Mouse (Mus musculus): Measurements from ENCODE around the gene Sgip1. TPM values are rescaled to one million over a fixed set of nuclear protein-coding genes. Genes with fewer than 3 reads are reported as not detected.

Sgip1 gene
- total RNA-seq, 2 experiments from 2014 or later, result 9.2 to 14.2 TPM

- no peak for DNase-seq
These were observed 33.5 kb downstream of the Sgip1 start for GRCm38 (mm10) chr4:102774549-102774948.

DNA sequence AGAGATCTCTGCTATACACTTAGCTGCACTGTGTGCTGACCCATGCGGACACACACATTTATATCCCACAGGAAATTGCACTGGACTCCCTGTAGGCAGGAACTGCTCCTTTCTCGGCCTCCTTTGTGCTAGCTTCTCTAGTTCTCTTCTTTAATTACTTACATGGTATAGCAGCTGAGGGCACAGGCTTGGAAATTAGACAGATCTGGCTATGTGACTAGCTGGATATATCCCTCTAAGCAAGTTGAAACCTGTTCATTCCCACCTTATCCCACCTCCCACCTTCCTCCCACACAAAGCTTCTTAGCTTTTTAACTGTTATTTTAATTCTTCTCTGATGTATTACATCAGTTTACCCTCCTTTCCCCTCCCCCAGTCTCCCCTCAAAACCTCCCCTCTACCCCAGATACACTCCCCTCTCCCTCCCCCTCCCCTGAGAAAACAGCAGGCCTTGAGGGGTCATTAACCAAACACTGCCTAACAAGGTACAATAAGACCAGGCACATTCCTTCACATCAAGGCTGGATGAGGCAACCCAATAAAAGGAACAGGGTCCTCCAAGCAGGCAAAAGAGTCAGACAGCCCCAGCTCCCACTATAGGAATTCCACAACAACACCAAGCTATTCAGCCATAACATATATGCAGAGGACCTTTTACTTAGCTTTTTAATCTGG, 34.6 kb downstream of the Sgip1 start:
- no peak for DNase-seq

DNA sequence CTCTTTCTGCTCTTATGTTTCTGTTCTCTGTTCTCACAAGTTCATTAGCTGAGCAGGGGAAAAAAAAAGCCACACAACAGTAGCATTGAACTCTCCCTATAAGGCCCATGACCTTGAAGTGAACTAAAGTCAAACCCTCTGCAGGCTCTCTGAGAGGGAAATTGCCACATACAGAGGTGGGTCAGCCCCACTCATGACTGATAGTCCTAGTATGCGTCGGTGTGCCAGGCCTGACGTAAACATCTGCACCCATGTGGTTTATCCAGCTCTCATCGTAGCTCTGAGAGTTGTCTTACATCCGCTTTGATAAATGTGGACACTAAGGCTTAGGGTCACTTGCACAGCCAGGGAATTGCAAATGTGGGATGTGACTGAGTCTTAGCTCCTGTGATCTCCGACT, 38.8 kb downstream of the Sgip1 start:
- DNase-seq, result no peak

- DNase-seq, result peak; percentile 47
These were observed 42.1 kb downstream of the Sgip1 start for GRCm38 (mm10) chr4:102783063-102783748.

DNA sequence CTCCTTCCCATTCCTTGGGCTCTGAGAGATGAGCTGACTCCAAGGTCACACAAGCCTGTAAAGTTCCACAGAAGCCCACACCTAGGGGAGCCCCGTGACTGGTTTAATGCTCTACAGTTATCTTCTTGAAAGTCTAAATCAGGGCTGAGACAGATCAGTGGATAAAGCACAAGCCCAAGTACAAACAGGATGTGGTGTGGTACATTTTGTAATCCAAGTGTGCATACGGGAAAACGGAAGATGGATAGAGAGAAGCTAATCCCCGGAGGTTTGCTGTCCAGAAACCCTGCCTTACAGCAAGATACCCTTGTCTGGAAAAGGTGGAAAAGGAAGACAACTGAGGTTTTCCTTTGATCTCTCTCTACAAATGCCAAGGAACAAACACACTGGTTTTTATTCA, 44.1 kb downstream of the Sgip1 start:
- no peak for DNase-seq

DNA sequence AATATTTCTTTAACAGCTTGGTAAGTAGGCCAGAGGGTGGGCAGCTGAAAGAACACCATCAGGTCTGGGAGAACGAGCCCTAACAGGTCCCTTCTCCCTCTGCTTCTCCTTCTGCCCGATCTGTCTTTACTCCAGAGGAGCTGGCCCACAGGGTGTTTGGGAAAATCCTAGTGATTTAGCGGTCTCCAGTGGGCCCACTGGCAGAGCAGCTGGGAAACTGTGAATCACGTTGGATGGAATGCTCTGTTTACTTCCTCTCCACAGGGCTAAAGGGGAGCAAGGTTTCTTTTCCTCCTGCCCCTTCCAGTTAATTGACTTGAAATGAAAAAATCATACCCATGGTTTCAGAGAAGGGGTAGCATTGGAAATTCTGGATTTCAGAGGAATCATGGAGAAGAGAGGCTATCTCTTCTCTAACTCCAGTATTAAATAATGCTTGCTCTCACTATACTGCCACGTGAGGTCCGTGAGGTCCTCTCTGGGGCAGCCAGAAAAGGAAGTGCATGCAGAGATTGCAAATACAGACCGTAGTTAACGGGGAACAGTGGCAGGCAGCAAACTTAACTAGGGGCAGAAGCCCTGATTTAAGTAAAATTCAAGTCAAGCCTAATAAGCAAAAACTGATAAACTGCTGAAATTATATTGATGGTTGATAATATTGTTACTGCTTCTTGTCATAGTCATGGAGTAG, 51.1 kb downstream of the Sgip1 start:
- DNase-seq, result no peak

- DNase-seq, result no peak
These were observed 60.4 kb downstream of the Sgip1 start for GRCm38 (mm10) chr4:102801471-102801870.

DNA sequence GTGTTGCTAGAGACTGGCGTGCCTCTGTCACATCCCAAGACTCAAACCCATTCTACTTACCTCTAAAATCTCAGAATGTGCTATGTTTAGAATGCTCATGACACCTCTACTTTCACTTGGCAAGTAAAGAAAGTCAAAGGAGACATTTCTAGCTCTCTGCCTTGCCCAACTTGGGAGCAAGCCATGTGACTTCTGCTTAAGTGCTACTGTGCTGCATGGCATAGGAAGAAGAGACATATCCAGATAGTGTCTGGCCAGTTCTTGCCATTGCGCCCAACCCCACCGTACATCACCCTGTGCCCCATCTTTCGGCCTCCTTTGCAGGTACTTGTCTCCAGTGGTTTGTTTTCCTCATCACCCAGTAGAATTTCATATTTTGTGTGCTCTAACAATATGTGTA, 60.8 kb downstream of the Sgip1 start:
- DNase-seq, result no peak

DNA sequence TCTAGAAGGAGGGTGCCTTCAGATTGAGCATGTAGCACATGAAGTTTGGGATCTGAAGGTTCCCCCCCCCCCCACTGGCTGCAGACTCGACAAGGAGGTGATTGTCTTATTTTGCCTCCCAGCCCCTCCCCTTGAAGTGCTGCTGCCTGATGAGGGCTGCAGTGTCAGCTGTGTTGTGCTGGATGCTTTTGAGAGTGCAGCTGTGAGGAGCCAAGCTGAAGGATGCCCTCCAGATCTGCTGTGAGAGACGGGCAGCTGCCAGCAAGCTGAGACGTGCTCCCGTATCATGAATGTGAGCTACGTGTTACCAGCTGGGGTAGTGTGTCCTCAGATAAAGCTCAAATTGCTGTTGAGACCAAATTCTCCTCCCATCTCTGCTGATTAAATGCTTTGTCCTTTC, 63.5 kb downstream of the Sgip1 start:
- DNase-seq, result no peak

DNA sequence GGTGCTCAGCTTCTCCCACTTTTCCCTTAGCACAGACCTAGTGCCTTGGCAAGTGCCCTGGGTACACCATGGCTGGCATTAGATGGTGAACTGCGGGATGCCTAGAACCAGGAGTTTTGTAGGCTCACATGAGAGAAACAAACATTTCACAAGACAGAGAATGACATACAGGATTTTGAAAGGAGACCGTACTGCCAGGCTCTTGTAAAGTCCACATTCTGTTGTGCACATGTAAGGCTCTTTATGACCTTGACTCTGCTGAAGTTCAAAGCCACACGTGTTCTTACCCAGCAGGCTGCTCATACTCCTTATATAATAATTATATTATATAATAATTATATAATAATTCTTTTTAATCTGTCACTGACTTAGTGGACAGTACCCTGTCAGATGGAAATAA, 65.9 kb downstream of the Sgip1 start:
- no peak for DNase-seq

GRCm38 (mm10) chr4:102808258-102808657, 67.2 kb downstream of the Sgip1 start:
- no peak for DNase-seq

DNA sequence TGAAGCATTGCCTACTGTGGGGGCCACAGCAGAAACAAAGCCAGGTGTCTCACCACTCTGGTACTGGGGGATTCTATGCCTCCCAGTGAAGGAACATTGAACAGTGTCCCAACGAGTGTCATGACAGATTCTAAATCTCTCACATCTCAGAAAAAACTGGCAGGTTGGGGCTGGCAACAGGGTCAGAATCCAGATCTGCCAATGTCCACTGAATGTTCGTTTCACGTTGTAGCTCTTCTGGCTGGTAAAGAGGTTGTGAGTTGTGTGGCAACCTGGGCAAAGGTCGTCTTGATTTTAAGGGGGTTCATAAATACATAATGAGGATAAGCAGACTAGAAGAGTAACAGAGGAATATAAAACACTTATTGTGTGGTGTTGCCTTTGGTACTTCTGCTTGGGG, 68.2 kb downstream of the Sgip1 start:
- DNase-seq, result no peak

DNA sequence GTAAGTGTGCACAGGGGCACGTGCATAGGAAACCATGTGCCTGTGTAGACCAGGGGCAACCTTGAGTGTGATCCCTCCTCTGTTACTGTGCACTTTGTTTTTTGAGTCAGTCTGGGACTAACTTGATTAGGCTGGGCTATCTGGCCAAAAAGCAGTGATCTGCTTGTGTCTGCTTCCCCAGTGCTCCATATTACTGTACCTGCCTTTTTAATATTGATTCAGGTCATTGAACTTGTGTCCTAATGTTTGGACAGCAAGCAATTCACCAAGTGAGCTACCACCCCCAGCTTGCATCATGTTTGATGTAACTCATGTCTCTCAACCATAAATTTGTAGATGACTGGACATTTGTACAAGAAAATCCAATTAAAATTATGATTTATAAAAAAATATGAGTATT, 69.2 kb downstream of the Sgip1 start:
- no peak for DNase-seq

- DNase-seq, result no peak
These were observed 70.1 kb downstream of the Sgip1 start for GRCm38 (mm10) chr4:102811007-102811805.

DNA sequence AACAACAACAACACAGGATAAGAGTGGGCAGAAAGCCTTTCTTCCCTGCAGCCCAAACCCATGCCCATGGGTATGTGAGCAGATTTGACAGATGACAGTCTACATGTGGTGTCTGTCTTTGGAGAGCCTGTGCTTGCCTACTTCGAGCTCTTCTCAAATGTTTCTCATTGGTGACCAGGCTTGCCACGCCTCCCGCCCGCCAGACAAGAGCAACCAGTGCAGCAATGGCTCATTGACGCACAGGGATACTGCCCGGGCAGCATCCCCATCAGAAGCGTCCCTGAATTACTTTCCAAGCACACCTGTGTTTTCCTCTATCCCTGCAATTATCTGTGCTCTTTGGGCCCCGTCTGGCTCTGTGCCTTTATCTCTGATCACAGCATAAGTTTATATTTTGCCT, 72.2 kb downstream of the Sgip1 start:
- no peak for DNase-seq

GRCm38 (mm10) chr4:102821786-102822185, 80.7 kb downstream of the Sgip1 start:
- DNase-seq, result no peak

GRCm38 (mm10) chr4:102824494-102824893, 83.4 kb downstream of the Sgip1 start:
- no peak for DNase-seq

DNA sequence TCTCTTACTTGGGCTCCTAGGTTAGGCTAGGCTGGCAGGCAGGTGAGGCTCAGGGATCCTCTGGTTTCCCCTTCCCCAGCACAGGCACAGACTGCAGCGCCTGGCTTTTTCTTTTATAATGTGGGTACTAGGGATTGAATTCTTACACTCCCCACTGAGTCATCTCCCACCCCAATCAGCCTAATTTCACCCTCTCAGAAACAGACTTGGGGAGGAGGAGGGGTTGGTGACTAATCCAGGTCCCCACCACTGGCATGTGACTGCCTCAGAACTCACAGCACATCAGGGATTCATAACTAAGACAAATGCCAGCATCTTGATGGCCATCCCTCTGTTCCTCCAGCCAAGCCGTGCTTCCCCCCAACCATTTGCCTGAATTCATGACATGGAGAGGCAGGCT, 85.1 kb downstream of the Sgip1 start:
- no peak for DNase-seq

- DNase-seq, result no peak
These were observed 87.4 kb downstream of the Sgip1 start for GRCm38 (mm10) chr4:102828518-102828917.

DNA sequence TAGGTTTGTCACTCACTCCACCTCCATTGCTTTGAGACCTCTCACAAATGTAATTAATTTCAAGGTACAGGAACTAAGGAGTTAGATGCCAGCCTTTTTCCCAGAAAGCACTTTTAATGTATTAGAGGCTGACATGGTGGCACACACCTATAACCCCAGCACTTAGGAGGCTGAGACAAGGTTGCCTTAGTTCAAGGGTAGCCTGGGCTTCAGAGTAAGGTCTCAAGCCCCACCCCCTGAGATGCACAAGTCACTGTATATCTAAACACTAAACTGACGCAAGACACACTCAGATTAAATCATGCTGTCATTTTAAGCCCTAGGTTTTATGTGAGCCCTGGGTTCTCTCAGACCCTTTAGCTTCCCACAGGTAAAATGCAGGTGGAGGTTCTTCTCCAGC, 92.1 kb downstream of the Sgip1 start:
- no peak for DNase-seq

DNA sequence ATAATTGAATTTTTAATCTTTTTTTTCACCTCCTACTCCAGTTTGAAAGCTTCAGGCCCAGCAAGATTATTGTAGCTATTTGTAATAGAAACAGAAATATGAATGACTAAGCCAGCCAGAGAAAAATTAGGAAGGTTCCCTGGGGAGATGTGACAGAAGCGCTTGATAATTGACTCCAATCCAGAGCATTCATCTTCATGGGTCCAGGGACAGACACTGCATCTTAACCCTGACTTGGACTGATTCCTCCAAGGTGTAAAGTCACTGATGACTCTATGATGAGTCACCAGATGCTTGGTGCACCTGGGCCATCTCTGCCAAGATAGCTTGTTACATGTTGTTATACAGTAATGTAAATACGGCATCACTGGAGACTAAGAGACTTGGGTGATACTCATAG, 92.6 kb downstream of the Sgip1 start:
- no peak for DNase-seq

DNA sequence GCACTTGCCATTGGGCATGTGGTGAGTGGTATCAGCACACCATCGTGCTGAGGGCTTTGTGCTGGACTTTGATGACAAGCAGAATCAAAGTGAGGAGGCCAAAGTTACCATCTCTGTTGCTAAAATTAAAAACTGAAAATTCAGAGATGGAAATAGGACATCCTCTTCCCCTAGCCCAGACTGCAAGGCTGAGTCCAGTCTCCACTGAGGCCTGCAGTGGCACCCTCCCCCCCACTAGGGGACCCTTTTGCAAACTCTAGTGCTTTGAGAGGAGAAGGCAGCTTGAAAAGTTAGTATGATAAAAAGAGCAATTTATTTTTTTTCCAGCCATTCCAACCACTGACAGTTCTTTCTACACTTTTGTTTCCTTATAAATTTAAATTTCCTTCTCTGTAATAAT, 93.6 kb downstream of the Sgip1 start:
- DNase-seq, result no peak
